Mouse (Mus musculus): Measurements from ENCODE around the gene Tyw1.

The Tyw1 gene

DNA sequence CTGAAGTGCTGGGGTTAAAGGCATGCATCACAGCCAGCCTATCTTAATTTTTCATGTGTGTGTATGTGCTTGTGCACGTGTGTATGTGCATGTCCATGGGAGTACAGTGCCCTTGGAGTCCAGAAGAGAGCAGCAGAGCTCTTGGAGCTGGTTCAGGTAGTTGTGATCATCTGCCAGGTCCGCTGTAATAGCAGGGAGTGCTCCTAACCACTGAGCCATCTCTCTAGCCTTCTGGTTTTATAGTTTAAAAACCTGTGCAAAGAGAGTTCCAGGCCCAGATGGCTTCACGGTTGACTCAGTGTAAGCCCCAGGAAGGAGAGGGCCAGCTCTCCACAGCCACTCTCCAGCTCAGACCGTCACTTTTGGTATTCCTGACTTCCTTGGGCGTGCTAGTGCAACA, 64.4 kb downstream of the Tyw1 start:
- no peak for DNase-seq

GRCm38 (mm10) chr5:130320485-130320884, 65.1 kb downstream of the Tyw1 start:
- DNase-seq, result peak; percentile 60

GRCm38 (mm10) chr5:130325486-130325885, 70.1 kb downstream of the Tyw1 start:
- DNase-seq, result no peak

GRCm38 (mm10) chr5:130327615-130328263, 72.3 kb downstream of the Tyw1 start:
- no peak for DNase-seq

GRCm38 (mm10) chr5:130328366-130328765, 72.9 kb downstream of the Tyw1 start:
- DNase-seq, result no peak

DNA sequence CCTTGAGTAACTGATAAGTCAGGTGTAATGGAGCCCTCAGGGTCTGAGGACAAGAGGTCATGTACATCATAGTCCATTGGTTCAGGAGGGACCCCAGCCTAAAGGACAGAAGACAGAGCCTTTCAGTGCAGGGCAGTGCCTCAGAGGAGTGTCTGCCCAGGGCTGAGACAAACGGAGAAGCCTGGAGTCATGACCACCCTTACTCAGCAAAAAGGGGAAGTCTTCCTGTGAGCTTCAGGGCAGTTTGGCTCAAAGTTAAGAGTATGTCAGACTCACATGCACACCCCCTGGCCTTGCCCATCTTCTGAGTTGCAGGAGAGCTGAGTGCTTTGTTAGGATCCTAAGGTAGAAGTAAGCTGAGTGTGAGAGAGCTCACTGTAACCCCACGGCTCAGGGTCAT, 74.5 kb downstream of the Tyw1 start:
- DNase-seq, result no peak

- DNase-seq, result peak; percentile 73
These were observed 75.4 kb downstream of the Tyw1 start for GRCm38 (mm10) chr5:130330801-130331200.

DNA sequence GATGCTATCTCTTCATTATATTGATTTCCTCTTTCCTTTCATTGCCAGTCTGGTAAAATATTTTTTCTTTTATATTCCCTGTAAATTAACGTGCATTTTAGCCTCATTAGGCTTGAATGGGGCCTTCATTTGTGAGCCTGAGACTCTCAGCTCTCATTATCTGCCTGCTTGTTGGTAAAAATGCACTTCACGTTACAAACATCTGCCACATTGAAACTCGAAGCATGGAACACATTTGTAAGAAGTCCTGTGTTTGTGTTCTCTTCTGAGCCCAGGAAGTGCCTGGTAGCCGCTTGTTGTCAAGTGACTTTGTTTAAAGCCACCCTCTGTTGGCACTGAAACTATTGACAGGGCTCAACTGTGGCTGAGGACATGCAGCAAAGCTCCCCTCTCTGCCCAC, 75.8 kb downstream of the Tyw1 start:
- DNase-seq, result no peak

- DNase-seq, result peak; percentile 79
These were observed 78.1 kb downstream of the Tyw1 start for GRCm38 (mm10) chr5:130333566-130333965.

DNA sequence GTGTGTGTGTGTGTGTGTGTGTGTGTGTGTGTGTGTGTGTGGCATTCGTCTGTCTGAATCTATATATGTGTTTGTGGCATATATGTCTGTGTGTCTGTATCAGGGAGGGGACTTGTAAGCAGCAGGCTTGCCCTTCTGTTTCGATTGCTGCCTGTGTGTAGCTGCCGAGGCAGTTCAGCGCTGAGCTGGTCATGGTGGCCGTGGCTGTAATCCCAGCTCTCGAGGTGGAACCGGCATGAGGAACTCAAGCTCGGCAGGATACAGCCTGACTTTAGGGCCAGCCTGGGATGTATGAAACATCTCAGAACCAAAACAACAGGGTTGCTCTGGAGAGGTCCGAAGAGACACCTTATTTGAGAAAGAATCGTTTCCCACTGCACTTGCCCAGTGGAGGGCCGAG, 78.6 kb downstream of the Tyw1 start:
- DNase-seq, result peak; percentile 50

DNA sequence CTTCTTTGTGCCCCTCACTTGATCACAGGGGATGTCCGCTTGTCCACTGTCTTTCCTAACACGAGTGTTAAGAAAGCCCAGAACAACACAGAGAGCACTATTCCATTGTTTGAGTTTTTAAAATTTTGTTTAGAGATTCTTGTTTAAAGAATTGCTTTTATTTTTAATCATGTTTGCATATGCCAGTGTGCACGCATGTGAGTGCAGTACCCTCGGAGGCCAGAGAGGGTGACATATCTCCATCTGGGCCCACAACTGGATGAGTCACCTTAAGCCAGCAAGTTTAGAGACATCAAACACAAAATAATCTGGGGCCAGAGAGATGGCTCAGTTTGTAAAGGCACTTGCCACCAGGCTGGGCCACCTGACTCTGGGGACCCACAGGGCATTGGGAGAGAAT, 80.0 kb downstream of the Tyw1 start:
- DNase-seq, result no peak

DNA sequence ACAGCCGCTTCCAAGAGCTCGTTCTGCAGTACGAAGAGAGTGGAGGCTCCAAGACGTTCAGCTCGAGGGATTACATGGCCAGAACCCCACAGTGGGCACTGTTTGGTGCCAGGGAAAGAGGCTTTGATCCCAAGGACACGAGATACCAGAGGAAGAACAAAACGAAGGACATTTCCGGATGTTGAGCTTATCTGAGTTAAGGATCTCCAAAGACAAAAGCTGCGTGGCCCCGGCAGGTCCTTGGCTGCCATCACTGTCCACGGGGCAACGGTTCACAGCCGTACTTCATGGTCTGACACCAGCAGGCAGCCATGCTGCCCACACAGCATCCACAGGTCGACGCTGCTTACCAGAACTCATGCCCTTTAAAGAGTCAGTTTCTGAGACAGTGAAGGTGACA, 85.2 kb downstream of the Tyw1 start:
- DNase-seq, result no peak

DNA sequence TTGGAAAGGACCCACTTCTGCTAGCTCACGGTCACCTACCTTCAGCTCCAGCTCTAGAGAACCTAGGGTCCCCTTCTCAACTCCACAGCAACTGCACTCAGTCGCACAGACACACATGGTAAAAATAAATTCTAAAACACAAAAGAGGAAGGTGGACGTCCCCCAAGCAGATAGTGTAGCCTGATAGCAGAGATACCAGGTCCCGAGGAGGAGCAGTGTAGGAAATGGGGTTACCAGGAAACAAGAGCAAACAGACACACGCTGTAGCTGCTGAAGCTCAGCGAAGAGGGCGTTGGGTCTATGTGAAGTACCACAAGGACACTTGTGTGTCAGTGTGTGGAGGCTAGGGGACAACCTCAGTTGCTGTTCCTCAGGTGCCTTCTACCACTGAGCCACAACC, 89.6 kb downstream of the Tyw1 start:
- DNase-seq, result no peak

GRCm38 (mm10) chr5:130345871-130346270, 90.5 kb downstream of the Tyw1 start:
- no peak for DNase-seq

GRCm38 (mm10) chr5:130355223-130355622, 99.8 kb downstream of the Tyw1 start:
- no peak for DNase-seq

GRCm38 (mm10) chr5:130363111-130363510, 107.7 kb downstream of the Tyw1 start:
- no peak for DNase-seq

- DNase-seq, result no peak
These were observed 108.4 kb downstream of the Tyw1 start for GRCm38 (mm10) chr5:130363773-130364172.

DNA sequence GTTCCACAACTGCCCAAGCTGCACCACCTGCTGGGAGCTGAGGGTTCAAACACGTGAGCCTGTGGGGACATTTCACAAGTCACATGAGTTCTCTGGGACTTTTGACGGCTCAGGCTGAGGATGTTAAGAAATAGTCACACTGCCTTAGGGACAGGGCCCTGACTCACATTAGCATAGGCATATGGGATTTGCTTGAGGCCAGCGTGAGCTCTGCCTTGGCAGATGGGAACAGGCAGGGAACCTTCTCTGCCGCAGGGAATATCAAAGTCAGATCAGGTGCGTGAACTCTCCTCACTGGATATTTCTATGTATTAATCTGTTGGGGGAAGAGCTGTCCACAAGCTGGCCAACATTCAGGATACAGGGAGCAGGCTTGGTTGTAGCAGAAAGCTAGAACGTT, 112.8 kb downstream of the Tyw1 start:
- peak; percentile 91 for DNase-seq

DNA sequence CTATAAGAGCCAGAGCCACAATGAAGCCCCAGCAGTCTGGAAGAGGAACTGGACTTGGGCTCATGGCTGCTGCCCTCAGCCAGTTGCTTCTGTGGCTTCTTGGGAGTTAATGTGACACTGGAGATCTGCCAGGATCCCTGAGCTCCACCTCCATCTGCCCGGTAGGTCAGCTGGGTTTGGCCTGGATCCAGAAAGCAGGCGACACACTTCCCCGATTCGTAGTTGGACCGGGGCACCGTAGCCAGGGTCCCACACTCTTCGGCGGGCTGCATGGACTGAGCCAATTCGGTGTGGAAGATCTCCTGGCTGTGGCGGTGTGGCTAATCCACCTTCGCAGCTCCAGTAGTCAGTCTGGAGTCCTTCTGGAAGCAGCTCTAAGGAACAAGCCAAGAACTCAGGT, 113.8 kb downstream of the Tyw1 start, which contains the start of gene Caln1:
TSS of gene Caln1 (plus strand) at position 219 of the 400 bp plus-strand sequence.
- DNase-seq, result peak; percentile 94

GRCm38 (mm10) chr5:130375411-130375810, 120.0 kb downstream of the Tyw1 start:
- no peak for DNase-seq

DNA sequence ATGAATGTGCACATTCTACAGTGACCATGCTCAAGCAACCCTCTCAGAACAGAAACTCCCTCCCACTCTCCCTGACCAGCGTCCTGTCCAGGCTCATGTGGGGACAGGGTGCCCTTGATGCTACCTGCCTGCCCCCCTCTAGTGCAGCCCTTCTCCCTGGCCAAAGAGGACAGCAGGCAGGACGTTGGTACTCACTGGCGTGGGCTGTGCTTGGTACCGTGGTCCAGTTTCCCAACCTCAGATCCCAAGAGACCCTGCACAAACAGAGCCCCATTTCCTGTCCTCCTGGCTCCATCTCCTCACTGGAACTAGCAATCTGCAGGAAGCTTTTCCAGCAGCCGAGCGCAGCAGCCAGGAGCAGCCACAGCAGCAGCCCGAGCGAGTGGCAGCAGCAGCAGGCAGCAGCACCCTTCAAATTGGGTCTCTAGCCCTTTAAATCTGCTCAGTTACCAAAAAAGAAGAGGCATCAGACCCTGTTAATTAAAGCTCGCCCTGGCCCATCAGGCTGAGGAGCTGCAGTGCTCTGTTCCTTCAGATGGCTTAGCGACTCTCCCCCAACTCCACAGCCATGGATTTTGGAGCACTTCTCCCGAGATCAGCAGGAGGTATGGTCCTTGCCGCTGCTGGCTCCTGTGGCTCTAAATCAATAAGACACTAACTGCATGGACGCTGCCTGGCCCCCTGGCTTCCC, 128.9 kb downstream of the Tyw1 start, which contains the start of gene A330070K13Rik:
TSS of gene A330070K13Rik (minus strand) at position 410 of the 691 bp plus-strand sequence.
- no peak for DNase-seq

GRCm38 (mm10) chr5:130386418-130386817, 131.0 kb downstream of the Tyw1 start:
- no peak for DNase-seq
